Mouse (Mus musculus) yolk sac, embryonic 10.5 days (tissue): ENCODE data around the gene Mest.

ENCODE experiments used
- DNase-seq: peaks from one replicate; pipeline ENCODE4 v3.0.0-alpha.2; 2017; ENCODE audit warnings: low spot score

Mest gene

DNA sequence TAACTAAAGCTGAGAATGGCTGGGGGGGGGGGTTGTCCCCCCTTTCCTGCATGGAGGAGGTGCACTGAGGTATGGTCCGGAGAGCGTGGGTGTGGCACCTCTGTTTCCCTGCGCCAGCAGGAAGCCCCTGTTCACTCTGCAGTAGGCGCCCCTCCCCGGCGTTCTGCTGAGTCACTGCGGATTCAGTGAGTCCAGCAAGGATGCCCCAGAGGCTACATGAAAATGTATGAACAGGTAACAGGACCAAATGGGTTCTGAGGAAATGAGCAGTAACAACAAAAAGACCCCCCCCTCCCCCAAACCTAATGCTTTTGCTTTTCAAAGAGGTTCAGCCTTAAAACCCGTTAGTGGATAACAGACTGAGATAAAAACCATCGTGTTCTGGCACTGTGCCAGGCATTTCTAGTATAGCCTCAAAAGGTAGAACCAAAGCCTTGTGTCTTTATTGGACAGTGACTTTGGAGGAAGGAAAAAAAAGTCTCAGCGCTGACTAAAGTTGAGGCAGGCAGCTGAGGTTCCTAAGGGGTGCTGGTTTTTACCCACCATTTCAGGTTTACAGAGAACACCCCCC is 15.9 kb downstream of the Mest start:
- DNase-seq: no peak

DNA sequence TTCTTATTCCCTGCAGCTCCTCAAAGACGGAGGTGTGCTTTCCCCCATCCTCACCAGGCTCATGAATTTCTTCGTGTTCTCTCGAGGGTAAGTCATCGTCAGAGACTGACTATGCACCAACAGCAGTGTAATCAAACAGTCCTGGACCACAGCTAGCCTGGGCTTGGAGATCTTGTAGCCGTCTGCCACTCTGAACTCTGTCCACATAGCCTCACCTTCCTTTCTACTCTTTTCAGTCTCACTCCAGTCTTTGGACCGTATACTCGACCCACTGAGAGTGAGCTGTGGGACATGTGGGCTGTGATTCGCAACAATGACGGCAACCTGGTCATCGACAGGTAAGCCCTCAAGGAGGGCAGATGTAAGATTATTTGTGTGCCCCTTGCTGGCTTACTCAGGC is 21.5 kb downstream of the Mest start:
- no peak for DNase-seq

DNA sequence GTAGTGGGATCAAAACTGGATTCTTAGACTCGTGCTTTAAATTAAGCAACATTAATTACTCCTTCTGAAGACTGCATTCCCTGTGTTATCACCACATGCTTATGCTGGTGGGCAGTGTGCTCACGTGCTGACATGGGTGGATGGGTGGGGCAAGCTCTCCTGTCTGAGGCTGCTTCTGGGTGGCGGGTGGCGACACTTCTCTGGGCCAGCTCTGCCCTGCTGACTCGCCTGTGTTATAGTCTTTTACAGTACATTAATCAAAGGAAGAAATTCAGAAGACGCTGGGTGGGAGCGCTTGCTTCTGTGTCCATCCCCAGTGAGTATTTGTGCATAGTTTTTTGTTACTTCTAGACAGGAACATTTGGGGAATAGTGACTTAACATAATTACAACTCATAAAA is 22.2 kb downstream of the Mest start:
- DNase-seq: no peak

DNA sequence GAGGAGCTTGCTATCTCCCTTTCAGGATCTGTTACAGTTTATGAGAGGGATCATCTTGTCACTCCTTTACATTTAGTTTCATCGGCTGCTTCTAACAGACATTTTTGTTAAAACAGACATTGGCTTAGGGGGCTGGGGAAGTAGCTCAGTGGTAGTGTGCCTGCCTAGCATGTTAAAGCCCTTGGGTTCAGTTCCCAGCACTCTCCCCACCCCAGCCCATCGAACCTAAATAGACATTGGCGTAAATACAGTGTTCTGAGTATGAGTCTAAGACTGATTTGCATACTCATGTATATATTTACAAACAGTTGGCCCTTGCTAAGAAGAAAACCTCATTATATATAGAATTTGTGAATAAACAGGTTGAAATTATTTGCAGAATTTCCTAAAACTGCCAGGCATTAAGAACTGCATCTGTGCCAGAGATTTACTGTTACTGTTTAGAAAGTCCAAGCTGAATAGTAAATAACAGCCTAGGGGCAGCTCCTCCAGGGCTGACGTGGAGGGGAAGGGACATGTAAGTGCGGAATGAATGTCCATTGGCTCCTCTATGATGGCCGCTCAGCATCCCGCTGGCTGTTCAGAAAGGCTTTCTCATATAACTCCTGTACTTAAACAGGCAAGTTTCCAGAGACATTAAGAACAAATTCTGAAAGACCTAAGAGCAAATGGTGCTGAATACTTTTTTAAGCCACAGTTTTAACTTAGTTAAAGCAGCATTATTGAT is 24.4 kb downstream of the Mest start:
- no peak for DNase-seq

DNA sequence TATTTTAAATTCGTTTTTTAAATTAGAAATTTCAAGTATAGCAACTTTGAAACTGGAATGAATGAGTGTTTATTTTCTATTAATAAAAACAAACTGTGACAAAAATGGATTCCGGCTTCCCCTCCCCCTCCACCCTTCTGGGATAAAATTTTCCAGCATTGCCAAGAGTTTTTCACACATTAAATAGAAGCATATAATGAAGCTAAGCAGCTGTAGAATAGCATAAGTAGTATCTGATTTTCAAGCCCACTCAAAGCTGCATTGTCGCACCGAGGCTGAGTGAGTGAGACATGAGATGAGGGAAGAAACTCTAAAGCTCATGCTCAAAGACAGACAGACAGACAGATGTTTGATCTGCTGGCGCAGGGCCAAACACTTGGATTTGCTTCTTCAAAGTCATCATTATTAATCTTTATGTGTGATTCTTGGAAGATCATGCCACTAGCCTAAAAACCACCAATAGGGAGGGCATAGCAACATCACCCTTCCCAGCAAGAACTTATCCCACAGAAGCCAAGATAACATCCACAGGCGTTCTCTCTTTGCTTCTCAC is 25.1 kb downstream of the Mest start:
- DNase-seq: no peak

DNA sequence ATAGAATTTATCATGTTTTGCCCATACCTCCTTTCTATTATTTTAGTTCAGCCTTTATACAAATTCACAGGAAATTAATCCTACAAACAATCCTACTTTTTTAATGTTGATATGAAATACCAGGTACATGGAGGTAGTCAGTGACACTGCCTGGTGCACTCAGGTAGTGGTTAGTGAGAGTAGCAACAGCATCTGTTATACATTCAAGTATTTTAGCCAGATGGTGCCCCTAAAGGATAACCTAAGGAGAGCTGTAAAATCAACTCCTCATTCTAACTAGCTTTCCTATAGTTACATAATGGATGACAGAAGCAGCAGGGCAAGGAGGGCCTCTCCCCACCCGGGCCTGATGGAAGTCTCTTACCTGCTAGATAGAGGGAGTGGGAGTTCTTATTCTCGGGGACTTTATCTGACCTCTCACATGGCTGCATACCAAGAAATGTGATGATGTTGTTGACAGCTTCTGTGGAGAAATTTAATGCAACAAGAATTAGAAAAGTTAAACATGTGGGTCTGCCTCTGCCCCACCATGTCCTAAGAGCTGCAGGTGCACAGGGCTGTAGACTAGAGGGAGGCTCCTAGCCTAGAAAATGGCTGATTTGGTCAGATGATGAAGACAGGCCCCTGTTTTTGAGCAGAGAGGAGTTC is 25.8 kb downstream of the Mest start:
- no peak for DNase-seq

DNA sequence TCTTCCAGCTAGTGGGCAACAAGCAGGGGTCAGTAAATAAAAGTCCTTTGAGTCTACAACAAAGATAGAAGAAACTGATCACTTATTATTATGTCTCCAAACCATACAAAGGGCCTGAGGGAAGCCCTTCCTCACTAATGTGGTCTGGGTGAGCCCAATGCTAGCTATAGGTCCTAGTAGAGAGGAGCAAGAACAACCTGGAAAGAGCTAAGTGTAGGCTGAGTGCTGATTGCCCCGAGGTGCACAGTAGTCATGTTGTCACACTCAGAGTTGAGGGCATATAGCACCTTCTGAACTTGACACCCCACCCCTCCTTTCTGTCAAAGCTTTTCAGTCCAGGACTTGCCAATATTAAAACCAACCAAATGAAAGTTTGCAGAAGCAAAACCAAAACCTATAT is 26.5 kb downstream of the Mest start:
- no peak for DNase-seq

DNA sequence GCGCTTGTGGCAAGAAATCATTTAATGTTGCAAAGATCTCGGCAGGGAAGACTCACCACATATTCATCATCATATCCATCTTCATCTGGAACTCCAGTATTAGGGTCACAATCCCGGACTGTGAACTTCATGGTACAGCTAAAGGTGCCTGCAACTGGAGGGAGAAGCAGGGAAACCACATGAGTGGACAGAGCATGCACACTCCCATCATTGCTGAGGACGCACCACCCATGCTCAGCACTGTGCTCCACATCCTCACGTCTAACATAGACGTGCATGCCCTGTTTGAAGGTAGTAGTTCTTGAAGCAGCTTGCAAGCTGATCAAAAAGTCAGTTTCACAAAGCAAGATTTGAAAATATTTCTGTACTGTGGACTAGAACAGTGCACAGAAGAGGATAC is 27.1 kb downstream of the Mest start:
- DNase-seq: no peak

DNA sequence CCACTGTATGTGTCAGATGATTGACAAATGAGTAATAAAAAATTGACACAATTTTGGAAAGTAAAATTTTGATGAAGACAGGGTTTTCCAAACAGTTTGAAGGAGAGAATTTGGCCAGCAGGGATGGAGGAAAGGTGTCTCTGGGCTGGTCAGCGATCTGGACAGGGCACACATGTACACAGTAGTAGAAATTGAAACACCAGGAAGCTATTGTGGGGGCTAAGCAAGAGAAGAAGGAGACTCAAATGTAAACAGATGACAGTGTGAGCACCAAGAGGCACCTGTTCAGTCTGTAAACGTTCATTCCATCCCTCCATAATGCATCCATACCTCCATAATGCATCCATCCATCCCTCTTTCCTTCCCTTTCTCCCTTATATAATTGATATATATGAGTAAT is 27.9 kb downstream of the Mest start:
- DNase-seq: no peak
